Mouse (Mus musculus): ENCODE measurements around the gene Fbxl2.

- TF ChIP-seq CTCF (IDR thresholded peaks at IDR 0.05; ENCODE audit: control insufficient read depth, insufficient read depth, low read length) (no peak), POLR2A (IDR thresholded peaks at IDR 0.05; ENCODE audit: borderline replicate concordance, control insufficient read depth, low read depth, low read length) (no peak)
Measured at GRCm38 (mm10) chr9:114046028-114046427, at the start of gene Fbxl2.
